Mouse (Mus musculus): ENCODE measurements around the gene Tmem199.

Gene Tmem199

DNA sequence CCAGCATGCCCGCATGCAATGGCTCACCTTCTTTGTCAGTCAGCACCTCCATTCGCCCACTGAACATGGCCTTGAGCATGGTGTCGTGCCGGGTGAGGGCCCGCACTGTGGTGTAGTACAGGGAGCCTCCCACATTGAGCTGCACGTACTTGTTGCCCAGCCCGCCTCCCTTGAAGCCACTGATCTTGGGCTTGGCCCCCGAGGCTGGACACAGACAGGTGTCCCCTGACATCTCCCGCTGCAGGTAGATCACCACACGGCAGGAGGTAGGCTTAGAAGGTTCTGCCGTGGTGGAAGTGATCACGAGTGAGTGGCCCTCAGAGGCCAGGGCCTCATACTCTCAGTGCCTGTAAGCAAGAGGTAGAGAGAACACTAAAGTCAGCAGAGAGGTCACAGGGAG is 18.0 kb upstream of the Tmem199 start:
- no peak for ATAC-seq (ENCODE audit: insufficient number of reproducible peaks, low FRiP score, low TSS enrichment)

DNA sequence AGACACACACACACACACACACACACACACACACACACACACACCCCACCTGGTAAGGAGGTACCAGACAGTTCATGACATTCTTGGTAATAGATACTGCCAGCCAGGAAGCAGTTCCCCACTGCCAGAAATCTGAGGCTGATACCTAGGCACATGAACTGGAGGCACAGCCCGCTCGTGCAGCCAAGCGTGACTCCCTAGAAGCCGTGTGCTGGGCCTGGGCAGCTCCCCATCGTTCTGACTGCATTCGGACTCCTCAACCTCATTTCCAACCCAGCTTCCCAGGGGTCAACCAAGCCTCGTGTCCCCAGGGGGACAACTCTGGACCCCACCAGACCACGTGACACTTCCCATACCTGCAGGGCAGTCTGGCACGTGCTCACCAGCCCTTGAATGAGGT is 16.7 kb upstream of the Tmem199 start:
- ATAC-seq (ENCODE audit: insufficient number of reproducible peaks, low FRiP score, low TSS enrichment): no peak

DNA sequence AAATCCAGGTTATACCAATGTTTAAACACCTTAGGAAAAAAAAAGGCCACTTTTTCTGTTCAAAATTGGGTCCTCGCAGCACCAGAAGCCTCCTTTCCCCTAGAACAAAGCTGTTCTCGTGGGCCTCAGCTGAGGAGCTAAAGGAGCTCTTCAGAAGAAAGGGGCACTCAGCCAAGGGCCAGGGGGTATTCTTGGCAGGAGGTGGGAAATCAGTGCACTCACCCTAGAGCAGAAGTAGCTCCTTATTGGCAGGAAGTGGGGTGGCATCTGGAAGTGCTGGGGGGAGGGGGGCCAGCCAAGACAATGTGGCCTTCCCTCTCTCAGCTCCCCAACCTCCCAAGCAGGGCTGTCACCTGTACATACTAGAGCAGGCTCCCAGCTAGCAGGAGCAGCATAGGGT is 12.9 kb upstream of the Tmem199 start:
- no peak for ATAC-seq (ENCODE audit: insufficient number of reproducible peaks, low FRiP score, low TSS enrichment)

DNA sequence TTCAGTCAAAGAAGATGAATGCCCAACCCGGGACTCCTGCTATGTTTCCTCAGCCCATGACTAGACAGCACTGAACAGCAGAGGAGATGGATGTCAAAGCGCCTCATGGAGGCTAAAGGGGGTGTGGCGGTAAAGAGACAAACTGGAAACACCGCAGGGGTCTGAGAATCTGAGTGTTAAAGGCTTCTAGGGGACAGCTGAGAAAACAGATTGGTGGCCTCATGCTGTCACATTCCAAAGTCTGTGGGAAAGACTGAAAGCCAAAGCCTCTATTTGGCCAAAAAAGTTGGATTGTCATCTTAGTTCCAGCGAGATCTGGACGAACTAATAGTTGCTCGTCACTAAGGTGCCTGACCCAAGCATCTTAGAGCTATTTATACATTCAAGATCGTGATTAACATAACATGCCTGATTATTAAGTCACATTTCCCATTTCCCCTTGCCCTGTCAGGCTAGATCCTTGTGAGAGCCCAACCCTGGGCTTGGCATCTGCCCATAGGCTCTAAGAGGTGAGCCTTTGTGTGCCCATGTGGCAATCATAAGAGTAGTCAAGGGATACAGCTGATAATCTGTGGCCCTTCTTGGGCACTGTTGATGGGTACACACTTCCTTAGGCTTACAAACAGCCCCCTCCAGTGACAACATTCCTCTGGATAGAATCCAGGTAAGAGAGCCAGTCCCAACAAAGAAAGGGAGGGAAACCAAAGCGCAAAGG is 11.4 kb upstream of the Tmem199 start:
- no peak for ATAC-seq (ENCODE audit: insufficient number of reproducible peaks, low FRiP score, low TSS enrichment)

DNA sequence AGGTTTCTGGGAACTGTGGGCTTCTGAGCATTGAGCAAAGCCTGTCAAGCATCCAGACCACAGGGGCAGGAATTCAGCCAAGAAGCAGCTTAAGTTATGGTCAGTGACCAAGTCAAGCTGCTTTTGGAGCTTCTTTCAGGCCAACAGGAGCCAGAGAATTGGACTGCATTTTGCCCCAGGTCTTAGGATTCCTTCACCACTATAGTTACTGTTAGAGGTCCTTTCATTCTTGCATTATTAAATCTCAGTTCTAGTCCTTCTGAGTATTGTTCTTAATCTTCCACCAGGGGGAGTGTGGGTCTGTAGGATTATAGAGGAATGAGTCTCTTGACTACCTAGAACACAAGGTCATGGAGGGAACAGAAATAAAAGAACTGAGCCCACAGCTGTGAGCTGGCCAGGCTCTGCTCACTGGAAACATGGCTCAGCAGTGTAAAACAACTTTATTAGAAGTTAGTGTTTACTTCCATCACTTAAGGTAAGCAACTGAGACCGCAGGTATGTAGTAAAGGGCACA is 10.6 kb upstream of the Tmem199 start:
- ATAC-seq (ENCODE audit: insufficient number of reproducible peaks, low FRiP score, low TSS enrichment): no peak

DNA sequence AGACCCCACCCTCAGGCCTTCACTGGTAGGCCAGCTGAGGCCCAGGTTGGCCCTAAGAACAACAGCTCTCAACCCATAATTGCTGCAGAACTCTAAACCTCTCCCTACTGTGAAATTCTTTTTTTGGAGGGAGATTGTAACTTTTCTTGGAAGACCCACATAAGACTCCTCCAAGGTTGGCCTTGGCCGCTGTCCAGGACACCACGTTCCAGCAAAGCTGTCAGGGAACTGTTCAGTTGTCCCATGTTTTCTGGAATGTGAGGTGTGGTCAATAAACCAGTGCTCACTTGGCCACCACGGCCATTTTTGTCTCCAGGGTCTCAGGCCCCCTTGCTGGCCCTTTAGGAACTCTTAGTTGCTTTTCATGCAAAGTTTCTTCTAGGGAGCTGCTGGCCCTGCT is 9.9 kb upstream of the Tmem199 start:
- ATAC-seq (ENCODE audit: insufficient number of reproducible peaks, low FRiP score, low TSS enrichment): no peak

DNA sequence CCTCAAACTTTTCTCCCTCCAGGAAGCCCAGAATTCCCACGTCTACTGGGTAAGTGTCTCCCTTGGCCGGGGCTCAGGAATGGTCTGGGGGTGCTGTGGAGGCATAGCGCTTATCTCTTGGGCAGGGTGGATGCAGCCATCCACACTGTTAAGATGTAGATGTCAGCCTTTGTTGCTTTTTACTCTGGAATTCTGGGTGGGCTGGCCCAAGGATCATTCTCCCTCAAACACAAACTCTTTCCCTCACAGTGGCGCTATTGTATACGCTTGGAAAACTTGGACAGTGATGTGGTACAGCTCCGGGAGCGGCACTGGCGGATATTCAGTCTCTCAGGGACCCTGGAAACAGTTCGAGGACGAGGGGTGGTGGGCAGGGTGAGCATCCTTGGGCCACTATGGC is 7.0 kb upstream of the Tmem199 start:
- ATAC-seq (ENCODE audit: insufficient number of reproducible peaks, low FRiP score, low TSS enrichment): no peak

DNA sequence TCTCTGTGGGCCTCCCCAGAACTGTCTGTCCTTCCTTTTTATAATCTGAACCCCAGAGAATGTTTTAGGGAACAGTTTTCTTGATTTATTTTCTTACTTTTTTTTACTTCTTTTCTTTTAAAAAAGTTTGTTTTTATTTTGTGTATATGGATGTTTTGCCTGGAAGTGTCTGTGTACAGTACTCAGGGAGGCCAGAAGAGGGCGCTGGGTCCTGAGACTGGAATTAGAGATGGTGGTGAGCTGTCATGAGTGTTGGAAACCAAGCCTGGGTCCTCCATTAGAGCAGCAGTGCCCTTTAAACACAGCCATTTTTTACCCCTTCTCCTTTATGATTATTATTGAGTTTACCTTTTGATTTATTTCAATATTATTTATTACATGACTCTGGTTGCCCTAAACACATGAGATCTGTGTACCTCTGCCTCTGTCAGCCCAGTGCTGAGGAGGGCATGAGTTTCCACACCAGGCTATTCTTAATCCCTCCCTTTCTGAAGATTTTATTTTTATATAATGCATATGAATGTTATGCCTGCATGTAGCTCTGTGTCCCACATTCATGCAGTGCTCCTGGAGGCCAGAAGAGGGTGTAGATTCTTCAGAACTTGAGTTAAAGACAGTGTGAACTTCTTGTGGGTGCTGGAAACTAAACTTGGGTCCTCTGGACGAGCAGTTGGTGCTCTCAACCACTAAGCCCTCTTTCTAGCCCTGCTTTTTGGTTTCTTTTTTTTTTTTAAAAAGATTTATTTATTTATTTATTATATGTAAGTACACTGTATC is 3.8 kb upstream of the Tmem199 start:
- no peak for ATAC-seq (ENCODE audit: insufficient number of reproducible peaks, low FRiP score, low TSS enrichment)

DNA sequence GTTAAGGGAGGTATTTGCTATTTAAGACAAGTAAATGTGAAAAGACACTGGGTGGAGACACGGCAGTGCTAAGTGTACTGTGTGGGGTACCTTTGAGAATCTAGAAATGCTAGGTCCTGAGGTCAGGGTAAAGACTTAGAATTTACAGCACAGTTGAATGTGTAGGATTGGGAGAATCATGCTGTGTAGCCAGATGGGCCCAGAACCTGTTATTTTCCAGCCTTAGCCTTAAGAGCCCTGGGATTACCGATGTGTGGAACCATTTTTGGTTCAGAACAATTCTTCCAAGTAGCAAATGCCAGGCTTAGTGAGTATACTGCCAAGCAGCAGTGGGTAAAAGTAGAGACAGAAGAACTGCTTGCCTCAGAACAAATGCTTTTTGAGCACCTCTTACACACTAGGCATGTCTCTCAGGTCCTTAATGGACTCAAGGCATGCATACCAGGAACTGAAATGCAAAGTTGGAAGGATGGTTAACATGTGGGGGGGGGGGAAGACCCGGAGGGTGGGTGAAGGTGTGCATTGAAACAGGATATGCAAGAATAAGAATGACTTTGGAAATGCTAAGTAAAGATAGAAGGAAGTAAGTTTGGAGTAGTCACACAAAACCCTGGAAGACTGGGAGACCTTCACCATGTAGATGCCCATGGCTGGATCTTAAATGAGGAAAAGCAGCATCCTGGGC is 1.3 kb upstream of the Tmem199 start:
- no peak for ATAC-seq (ENCODE audit: insufficient number of reproducible peaks, low FRiP score, low TSS enrichment)

DNA sequence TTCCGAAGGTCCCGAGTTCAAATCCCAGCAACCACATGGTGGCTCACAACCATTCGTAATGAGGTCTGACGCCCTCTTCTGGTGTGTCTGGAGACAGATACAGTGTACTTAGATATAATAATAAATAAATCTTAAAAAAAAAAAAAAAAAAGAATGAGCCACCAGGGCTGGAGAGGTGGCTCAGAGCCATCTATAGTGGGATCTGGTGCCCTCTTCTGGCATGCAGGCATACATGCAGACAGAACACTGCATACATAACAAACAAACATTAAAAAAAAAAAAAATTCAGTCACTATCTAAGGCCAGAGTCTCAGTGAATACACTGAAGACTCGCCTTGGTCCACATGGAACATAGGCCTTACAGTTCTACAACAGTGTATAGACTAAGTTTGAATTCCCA is 2.8 kb downstream of the Tmem199 start:
- ATAC-seq (ENCODE audit: insufficient number of reproducible peaks, low FRiP score, low TSS enrichment): no peak

DNA sequence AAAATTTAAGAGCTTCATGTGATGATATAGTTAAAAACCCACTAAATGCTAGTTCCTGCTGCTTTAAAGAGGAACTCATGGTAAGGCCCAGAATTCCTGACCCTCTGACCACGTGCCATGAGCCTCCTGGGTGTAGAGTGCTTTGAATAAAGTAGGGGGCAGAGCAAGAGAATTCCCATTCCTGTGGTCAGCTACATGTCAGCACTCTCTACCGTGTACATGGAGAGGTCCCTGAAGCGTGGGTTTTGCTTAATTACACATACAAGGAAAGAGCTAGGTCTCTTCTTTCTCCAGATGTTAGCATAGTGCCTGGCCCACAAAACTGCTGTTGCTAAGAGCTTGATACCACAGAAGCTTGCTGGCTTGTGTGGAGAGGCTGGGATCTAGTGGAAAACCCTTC is 6.5 kb downstream of the Tmem199 start:
- no peak for ATAC-seq (ENCODE audit: insufficient number of reproducible peaks, low FRiP score, low TSS enrichment)

DNA sequence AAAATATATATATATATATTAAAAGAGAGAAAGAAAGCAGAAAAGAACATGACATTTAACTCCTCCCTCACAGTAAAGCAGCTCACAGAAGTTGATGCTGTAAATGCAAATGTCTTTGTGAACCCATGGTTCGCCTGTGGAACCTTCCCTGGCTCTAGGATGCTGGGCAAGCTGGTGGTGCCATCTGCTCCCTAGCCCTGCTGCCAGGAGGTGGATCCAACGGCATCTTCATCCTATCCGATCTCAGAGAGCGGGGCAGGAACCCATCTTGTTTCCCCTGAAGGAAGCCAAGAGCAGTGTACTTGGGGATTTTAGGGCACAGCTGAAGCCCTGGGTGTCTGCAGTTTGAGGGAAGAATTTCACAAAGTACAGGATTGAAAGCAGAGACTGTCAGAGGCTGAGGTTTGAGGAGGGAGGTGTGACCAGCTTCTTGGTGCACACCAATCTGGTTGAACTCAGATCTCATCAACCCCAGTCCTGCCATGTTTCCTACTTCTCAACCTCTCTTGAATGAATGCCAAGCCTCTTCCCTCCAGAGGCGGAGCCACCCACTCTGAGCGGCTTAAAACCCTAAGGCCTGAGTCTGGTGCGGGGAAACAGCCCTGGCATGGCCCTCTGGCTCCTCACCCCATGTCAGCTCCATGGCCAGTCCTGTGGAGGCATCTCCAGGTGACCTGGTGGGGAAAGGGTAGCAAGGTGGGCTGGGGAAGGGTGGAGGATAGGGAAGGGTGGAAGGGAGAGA is 8.9 kb downstream of the Tmem199 start, which contains the start of gene Sebox:
Gene Sebox, plus strand, starts transcription at position 539 of the 742 bp plus-strand sequence.
- ATAC-seq (ENCODE audit: insufficient number of reproducible peaks, low FRiP score, low TSS enrichment): peak; percentile 84; the same call in 1 of the 2 replicates

DNA sequence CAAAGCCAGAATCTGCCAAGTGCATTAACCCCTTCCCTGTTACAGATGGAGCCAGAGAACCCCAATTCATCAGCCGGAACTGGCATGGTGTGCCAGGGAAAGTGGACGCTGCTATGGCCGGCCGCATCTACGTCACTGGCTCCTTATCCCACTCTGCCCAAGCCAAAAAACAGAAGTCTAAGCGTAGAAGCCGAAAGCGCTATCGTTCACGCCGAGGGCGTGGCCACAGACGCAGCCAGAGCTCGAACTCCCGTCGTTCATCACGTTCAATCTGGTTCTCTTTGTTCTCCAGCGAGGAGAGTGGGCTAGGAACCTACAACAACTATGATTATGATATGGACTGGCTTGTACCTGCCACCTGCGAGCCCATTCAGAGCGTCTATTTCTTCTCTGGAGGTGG is 10.4 kb downstream of the Tmem199 start:
- no peak for ATAC-seq (ENCODE audit: insufficient number of reproducible peaks, low FRiP score, low TSS enrichment)

DNA sequence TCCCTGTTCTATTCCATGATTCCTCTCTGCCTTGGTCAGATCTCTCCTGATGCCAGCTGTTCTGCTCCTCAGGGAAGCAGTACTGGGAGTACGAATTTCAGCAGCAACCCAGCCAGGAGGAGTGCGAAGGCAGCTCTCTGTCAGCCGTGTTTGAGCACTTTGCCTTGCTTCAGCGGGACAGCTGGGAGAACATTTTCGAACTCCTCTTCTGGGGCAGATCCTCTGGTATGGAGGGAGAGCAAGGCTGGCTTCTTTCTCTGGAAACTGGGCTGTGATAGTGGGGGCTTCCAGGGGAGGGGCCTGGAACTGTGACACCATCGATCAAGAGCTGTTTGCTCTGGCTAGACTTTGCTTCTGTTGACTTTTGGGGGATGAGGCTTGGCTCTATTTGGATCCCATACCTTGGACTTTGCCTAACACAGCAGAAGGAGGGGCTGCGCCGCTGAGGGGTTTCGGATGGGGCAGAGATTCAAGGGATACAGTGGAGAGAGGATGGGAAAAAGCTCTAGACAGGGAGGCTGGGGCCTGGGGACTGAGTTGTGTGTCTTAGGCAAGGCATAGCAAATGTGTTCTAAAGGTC is 11.3 kb downstream of the Tmem199 start:
- ATAC-seq (ENCODE audit: insufficient number of reproducible peaks, low FRiP score, low TSS enrichment): no peak

DNA sequence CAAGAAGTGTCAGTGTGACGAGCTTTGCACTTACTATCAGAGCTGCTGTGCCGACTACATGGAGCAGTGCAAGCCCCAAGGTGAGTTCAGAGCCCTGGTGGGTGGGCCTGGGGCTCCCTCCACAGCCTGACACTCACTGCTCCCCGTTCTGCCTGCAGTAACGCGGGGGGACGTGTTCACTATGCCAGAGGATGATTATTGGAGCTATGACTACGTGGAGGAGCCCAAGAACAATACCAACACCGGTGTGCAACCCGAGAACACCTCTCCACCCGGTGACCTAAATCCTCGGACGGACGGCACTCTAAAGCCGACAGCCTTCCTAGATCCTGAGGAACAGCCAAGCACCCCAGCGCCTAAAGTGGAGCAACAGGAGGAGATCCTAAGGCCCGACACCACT is 12.4 kb downstream of the Tmem199 start:
- no peak for ATAC-seq (ENCODE audit: insufficient number of reproducible peaks, low FRiP score, low TSS enrichment)

DNA sequence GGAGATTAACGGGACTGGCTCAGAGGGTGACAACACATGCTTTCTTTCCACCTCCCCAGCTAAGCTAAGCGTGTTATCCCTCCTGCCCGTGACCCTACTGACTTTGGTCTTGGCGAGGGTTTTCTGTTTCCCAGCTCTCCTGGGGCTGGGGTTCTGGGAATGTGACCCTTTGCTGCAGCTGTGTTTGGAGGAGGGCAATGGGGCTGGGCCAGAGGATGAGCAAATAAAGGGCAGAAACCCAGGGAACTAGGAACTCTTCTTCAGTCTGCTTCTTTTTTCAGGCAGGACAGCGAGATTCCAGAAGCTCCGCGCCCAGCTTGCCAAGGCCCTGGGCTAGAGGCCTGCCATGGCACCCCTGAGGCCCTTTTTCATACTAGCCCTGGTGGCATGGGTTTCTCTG is 13.0 kb downstream of the Tmem199 start, which contains the start of gene Vtn:
Gene Vtn, plus strand, starts transcription at position 88 of the 400 bp plus-strand sequence.
- ATAC-seq (ENCODE audit: insufficient number of reproducible peaks, low FRiP score, low TSS enrichment): no peak

DNA sequence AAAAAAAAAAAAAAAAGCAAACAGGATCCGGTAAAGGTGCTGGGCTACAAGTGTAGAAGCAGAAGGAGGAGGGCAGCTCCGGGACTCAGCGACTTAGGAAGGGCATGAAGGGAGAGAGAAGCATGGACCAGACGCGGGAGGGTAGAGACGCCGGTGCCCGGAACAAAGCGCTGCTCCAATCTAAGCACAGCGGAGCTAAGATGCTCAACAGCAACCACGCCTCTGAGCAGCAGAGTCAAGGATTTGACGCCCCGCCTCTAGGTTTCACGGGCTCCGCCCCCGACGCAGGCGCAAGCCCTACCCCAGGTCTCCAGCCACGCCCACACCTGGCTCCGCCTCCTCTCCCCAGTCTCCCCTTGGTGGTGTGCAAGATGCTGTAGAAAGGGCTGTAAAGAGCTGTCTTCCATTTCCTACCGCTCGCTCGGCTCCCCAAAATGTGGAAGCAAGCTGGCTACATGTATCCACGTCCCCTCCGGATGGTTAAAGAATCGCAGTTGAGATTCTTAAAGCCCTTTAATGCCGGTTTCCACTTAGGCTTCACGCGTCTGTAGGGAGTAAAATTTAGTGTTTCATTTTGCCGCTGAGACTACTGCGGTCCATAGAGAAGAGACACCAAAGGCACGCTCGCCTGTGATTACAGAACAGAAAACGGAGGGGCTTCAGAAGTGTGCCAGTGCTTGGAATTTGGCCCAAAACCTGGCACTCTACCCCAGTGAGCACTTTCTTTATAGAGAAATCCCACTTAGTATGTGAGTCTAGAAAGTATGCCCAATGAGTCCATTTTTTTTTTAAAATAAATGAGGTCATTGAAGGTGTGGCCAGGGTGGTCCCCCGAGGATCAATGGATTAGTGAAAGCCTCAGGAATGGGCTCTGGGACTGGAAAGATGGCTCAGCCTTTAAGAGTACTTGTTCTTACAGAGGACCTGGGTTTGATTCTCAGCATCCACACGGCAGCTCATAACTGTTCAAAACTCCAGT is 14.1 kb downstream of the Tmem199 start, which contains the start of gene Sarm1:
Gene Sarm1, minus strand, starts transcription at position 211 of the 979 bp plus-strand sequence.
- ATAC-seq (ENCODE audit: insufficient number of reproducible peaks, low FRiP score, low TSS enrichment): peak; percentile 90

DNA sequence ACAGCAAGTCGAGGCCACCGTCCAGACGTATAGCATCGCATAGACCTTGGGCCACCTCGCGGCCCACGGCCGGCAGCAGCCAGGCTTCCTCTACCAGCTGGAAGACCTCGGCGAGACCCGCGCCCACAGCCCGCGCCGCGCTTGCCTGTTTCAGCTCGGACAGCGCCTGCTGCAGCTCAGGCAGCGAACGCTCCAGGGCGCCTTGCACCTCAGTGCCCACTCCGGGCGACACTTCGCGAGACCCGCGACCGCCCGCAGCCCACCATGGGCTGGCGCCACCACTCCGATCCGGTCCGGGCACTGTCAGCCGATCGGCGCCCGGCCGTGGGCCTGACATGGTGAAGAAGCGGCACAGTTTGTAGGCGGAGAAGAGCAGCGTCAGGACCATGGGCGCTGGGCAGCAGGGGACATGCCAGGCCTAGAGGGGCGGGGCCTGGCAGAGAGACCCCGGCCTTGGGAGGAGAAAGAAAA is 14.9 kb downstream of the Tmem199 start:
- ATAC-seq (ENCODE audit: insufficient number of reproducible peaks, low FRiP score, low TSS enrichment): peak; percentile 11; the same call in 1 of the 2 replicates

DNA sequence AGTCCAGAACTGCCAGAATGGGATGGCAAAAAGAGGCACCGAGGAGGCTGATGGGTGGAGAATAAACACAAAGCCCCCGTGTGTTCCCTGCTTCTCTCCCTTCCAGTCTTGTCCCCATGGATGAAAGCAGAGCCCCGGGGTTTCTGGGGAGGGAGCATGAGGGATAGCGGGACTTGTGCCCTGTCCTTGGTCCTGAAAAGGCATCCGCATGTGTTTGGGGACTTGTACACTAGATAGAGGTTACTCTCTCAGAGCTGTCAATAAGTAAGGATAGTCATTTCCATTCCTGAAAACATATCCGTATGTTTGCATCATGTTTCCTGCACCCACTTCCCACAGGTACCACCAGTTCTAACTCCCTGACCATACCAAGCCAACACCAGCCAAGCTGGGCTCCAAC is 16.1 kb downstream of the Tmem199 start:
- no peak for ATAC-seq (ENCODE audit: insufficient number of reproducible peaks, low FRiP score, low TSS enrichment)
